Mouse (Mus musculus) hindbrain, embryonic 12.5 days (tissue): Measurements from ENCODE around the gene Ptpro. TPM values are rescaled to one million over a fixed set of nuclear protein-coding genes. Genes with fewer than 3 reads are reported as not detected.
A peak's percentile ranks its signal among the peaks of the same experiment; 100 is the strongest.

ENCODE experiments used
- ATAC-seq: fragments of 200-750 bp; cut with Nextera tagmentation; 2 replicates; pipeline ENCODE4 v1.8.0; 2017; ENCODE audit warnings: moderate TSS enrichment; ENCODE audit not compliant: low FRiP score
- H3K27ac ChIP-seq: fragments of 300-500 bp; sonication (generic); 2 replicates; pipeline ENCODE4 v1.5.1; 2016; ENCODE audit warnings: mild to moderate bottlenecking
- H3K27me3 ChIP-seq: fragments of 300-500 bp; sonication (generic); 2 replicates; pipeline ENCODE4 v1.6.1; 2016; ENCODE audit warnings: mild to moderate bottlenecking
- H3K36me3 ChIP-seq: fragments of 300-500 bp; sonication (generic); 2 replicates; pipeline ENCODE4 v1.6.1; 2016; ENCODE audit warnings: mild to moderate bottlenecking
- H3K4me1 ChIP-seq: fragments of 300-500 bp; sonication (generic); 2 replicates; pipeline ENCODE4 v1.6.1; 2016
- H3K4me2 ChIP-seq: fragments of 300-500 bp; sonication (generic); replicated peaks from 2 replicates; pipeline ENCODE4 v1.6.1; 2016; ENCODE audit warnings: mild to moderate bottlenecking
- H3K4me3 ChIP-seq: fragments of 300-500 bp; sonication (generic); 2 replicates; pipeline ENCODE4 v1.5.1; 2016; ENCODE audit warnings: mild to moderate bottlenecking
- H3K9ac ChIP-seq: fragments of 300-500 bp; sonication (generic); 2 replicates; pipeline ENCODE4 v1.6.1; 2016; ENCODE audit warnings: mild to moderate bottlenecking, moderate library complexity
- H3K9me3 ChIP-seq: fragments of 300-500 bp; sonication (generic); replicated peaks from 2 replicates; pipeline ENCODE4 v1.6.1; 2016; ENCODE audit warnings: mild to moderate bottlenecking
- WGBS: fragments of 180-500 bp; shearing (Covaris S2); methylation state at CpG from one replicate; pipeline ENCODE4 v1.1.7; 2016; 5-methylcytosine and 5-hydroxymethylcytosine counted together
- polyA plus RNA-seq: library from polyadenylated mRNA; unstranded; fragments of >200 nt; fragmentation: Nextera tagmentation; extraction: Ambion mirVana; gene quantifications from 2 replicates; pipeline ENCODE4 v1.2.1, GENCODE M21; 2016

Ptpro gene
- polyA plus RNA-seq, 1 experiment from 2014 or later, result 26.1 TPM

GRCm38 (mm10) chr6:137404196-137404595, 152.1 kb downstream of the Ptpro start:
- WGBS, result 94% methylated on average over 4 of the region's 4 CpGs
- no peak overlapping the region for H3K27ac ChIP-seq

GRCm38 (mm10) chr6:137405690-137406089, 153.6 kb downstream of the Ptpro start:
- Histone ChIP-seq H3K27ac (no peak overlapping the region), H3K9ac (no peak overlapping the region), H3K27me3 (no peaks in the 10 kb centered on the region), H3K36me3 (0 out of 2 replicates have a peak, but pooled peaks cover 9% of the 10 kb centered on the region), H3K4me2 (no peak overlapping the region), H3K4me1 (peaks cover 3% of the 10 kb centered on the region; the same call in 1 of the 2 replicates), H3K9me3 (no peaks in the 10 kb centered on the region), H3K4me3 (no peak overlapping the region)
- WGBS, result 85% methylated on average over 2 of the region's 2 CpGs
- ATAC-seq, result no peak

More at GRCm38 (mm10) chr6:137404196-137404595, 152.1 kb downstream of the Ptpro start:
- no peak overlapping the region for H3K9ac ChIP-seq
- peaks cover 3% of the 10 kb centered on the region; the same call in 1 of the 2 replicates for H3K4me1 ChIP-seq
- no peak overlapping the region for H3K4me3 ChIP-seq
- no peak overlapping the region for H3K4me2 ChIP-seq
- H3K9me3 ChIP-seq, result no peaks in the 10 kb centered on the region
- 0 out of 2 replicates have a peak, but pooled peaks cover 9% of the 10 kb centered on the region for H3K36me3 ChIP-seq
- ATAC-seq, result no peak
- no peaks in the 10 kb centered on the region for H3K27me3 ChIP-seq

GRCm38 (mm10) chr6:137410510-137410909, 158.4 kb downstream of the Ptpro start:
- H3K27me3 ChIP-seq, result no peaks in the 10 kb centered on the region
- H3K36me3 ChIP-seq, result 0 out of 2 replicates have a peak, but pooled peaks cover 7% of the 10 kb centered on the region
- no peak for ATAC-seq
- H3K4me3 ChIP-seq, result no peak overlapping the region
- H3K4me2 ChIP-seq, result no peak overlapping the region
- peaks cover 8% of the 10 kb centered on the region; the same call in 1 of the 2 replicates for H3K4me1 ChIP-seq
- H3K27ac ChIP-seq, result no peak overlapping the region
- H3K9me3 ChIP-seq, result no peaks in the 10 kb centered on the region
- H3K9ac ChIP-seq, result no peak overlapping the region
- WGBS, result 62% methylated on average over 3 of the region's 3 CpGs

GRCm38 (mm10) chr6:137411901-137412378, 159.8 kb downstream of the Ptpro start:
- no peaks in the 10 kb centered on the region for H3K9me3 ChIP-seq
- peak; percentile 70 for ATAC-seq
- H3K27me3 ChIP-seq, result no peaks in the 10 kb centered on the region
- peak overlapping the region; percentile 79 for H3K27ac ChIP-seq
- H3K4me2 ChIP-seq, result no peak overlapping the region
- WGBS, result 23% methylated on average over 2 of the region's 2 CpGs
- peaks cover 8% of the 10 kb centered on the region; the same call in 1 of the 2 replicates for H3K4me1 ChIP-seq
- H3K9ac ChIP-seq, result no peak overlapping the region
- 0 out of 2 replicates have a peak, but pooled peaks cover 5% of the 10 kb centered on the region for H3K36me3 ChIP-seq
- no peak overlapping the region for H3K4me3 ChIP-seq

GRCm38 (mm10) chr6:137413045-137413444, 160.9 kb downstream of the Ptpro start:
- Histone ChIP-seq H3K9me3 (no peaks in the 10 kb centered on the region), H3K36me3 (no peaks in the 10 kb centered on the region), H3K9ac (no peak overlapping the region), H3K27ac (no peak overlapping the region), H3K4me1 (peaks cover 8% of the 10 kb centered on the region; the same call in 1 of the 2 replicates), H3K27me3 (no peaks in the 10 kb centered on the region), H3K4me3 (no peak overlapping the region), H3K4me2 (no peak overlapping the region)
- 80% methylated on average over 2 of the region's 2 CpGs for WGBS
- ATAC-seq, result no peak

- H3K4me3 ChIP-seq, result no peak overlapping the region
- no peak overlapping the region for H3K27ac ChIP-seq
- WGBS, result 51% methylated on average over 13 of the region's 13 CpGs
- no peaks in the 10 kb centered on the region for H3K27me3 ChIP-seq
- peak; percentile 59 for ATAC-seq
- H3K9me3 ChIP-seq, result no peaks in the 10 kb centered on the region
- no peak overlapping the region for H3K4me2 ChIP-seq
- peaks cover 8% of the 10 kb centered on the region; the same call in 1 of the 2 replicates for H3K4me1 ChIP-seq
- no peak overlapping the region for H3K9ac ChIP-seq
- H3K36me3 ChIP-seq, result no peaks in the 10 kb centered on the region
These were observed 162.6 kb downstream of the Ptpro start for GRCm38 (mm10) chr6:137414531-137415405.

GRCm38 (mm10) chr6:137422777-137423176, 170.7 kb downstream of the Ptpro start:
- 88% methylated on average over 4 of the region's 4 CpGs for WGBS
- H3K36me3 ChIP-seq, result no peaks in the 10 kb centered on the region; the same call in 1 of the 2 replicates
- H3K9ac ChIP-seq, result no peak overlapping the region
- 0 out of 2 replicates have a peak, but pooled peaks cover 2% of the 10 kb centered on the region for H3K27me3 ChIP-seq
- no peak overlapping the region for H3K4me3 ChIP-seq
- H3K9me3 ChIP-seq, result no peaks in the 10 kb centered on the region
- no peak overlapping the region for H3K4me2 ChIP-seq
- H3K27ac ChIP-seq, result no peak overlapping the region
- ATAC-seq, result no peak
- no peaks in the 10 kb centered on the region for H3K4me1 ChIP-seq

- no peak overlapping the region for H3K27ac ChIP-seq
- no peak overlapping the region for H3K9ac ChIP-seq
- H3K27me3 ChIP-seq, result 0 out of 2 replicates have a peak, but pooled peaks cover 2% of the 10 kb centered on the region
- no peak for ATAC-seq
- no peak overlapping the region for H3K4me3 ChIP-seq
- H3K4me1 ChIP-seq, result no peaks in the 10 kb centered on the region
- 67% methylated on average over 10 of the region's 10 CpGs for WGBS
- H3K4me2 ChIP-seq, result no peak overlapping the region
- peaks cover 2% of the 10 kb centered on the region; the same call in 1 of the 2 replicates for H3K36me3 ChIP-seq
- H3K9me3 ChIP-seq, result 0 out of 2 replicates have a peak, but pooled peaks cover 2% of the 10 kb centered on the region
These were observed 171.7 kb downstream of the Ptpro start for GRCm38 (mm10) chr6:137423830-137424229.

- Histone ChIP-seq H3K4me1 (no peaks in the 10 kb centered on the region), H3K4me3 (no peak overlapping the region), H3K4me2 (no peak overlapping the region), H3K27me3 (0 out of 2 replicates have a peak, but pooled peaks cover 2% of the 10 kb centered on the region), H3K9me3 (0 out of 2 replicates have a peak, but pooled peaks cover 3% of the 10 kb centered on the region), H3K36me3 (peaks cover 4% of the 10 kb centered on the region; the same call in 1 of the 2 replicates), H3K9ac (no peak overlapping the region), H3K27ac (no peak overlapping the region)
- 74% methylated on average over 14 of the region's 14 CpGs for WGBS
- no peak for ATAC-seq
These were observed 173.6 kb downstream of the Ptpro start for GRCm38 (mm10) chr6:137425500-137426432.

- Histone ChIP-seq H3K27me3 (no peaks in the 10 kb centered on the region), H3K27ac (peak overlapping the region; percentile 60), H3K9ac (no peak overlapping the region), H3K36me3 (peaks cover 4% of the 10 kb centered on the region; the same call in 1 of the 2 replicates), H3K9me3 (0 out of 2 replicates have a peak, but pooled peaks cover 3% of the 10 kb centered on the region), H3K4me2 (no peak overlapping the region), H3K4me3 (no peak overlapping the region), H3K4me1 (peaks cover 17% of the 10 kb centered on the region)
- WGBS, result 44% methylated on average over 14 of the region's 14 CpGs
- ATAC-seq, result peak; percentile 60
These were observed 181.5 kb downstream of the Ptpro start for GRCm38 (mm10) chr6:137433521-137434137.

GRCm38 (mm10) chr6:137437486-137437885, 185.4 kb downstream of the Ptpro start:
- H3K36me3 ChIP-seq, result no peaks in the 10 kb centered on the region
- no peak overlapping the region for H3K4me3 ChIP-seq
- ATAC-seq, result peak; percentile 9; the same call in 1 of the 2 replicates
- no peaks in the 10 kb centered on the region for H3K9me3 ChIP-seq
- 0 out of 2 replicates have a peak overlapping the region, but pooled peaks have one; percentile 11 for H3K4me2 ChIP-seq
- 44% methylated on average over 4 of the region's 4 CpGs for WGBS
- H3K9ac ChIP-seq, result no peak overlapping the region
- H3K27ac ChIP-seq, result peak overlapping the region; percentile 18
- peaks cover 17% of the 10 kb centered on the region for H3K4me1 ChIP-seq
- no peaks in the 10 kb centered on the region for H3K27me3 ChIP-seq
